ENCODE assay signal across 17 mouse cellular contexts in the genomic region with DNA sequence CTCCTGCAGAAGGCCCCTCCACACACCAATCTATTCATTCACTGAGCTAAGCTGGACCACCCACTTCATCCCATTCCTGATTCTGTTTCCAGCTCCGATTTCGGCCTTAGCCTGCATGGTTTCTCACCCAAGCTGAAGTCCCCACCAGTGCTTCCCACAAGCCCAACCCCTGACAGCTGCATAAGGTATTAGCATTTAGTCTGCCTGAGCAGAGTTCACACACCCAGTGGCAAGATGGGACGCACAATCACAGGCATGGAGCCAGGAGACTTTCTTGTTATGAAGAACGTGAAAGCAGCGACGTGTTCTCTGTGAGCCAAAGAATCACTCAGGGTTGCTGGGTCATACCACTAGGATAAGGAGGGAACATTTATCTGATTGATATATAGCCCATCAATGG. TPM values are rescaled to one million over a fixed set of nuclear protein-coding genes. Genes with fewer than 3 reads are reported as not detected.
DNase-seq lines count a peak whose midpoint lies in the region; ATAC-seq and TF ChIP-seq lines count a peak whose summit lies in the region.
"Had no signal": no experiment of that assay in that cellular context is flagged by ENCODE, and none has a peak within 500 bp of the region (broad histone marks: within the 10 kb centered on the region; RNA-seq: fewer than 3 reads in every experiment).

No protein-coding gene starts in this region.

- no peak overlapping the region for H3K9ac ChIP-seq in heart, embryonic 12.5 days
- H3K9ac ChIP-seq in lung, embryonic 14.5 days = no peak overlapping the region
- no peak overlapping the region for H3K9ac ChIP-seq in forebrain, embryonic 11.5 days (ENCODE audit: low read length)
- H3K9ac ChIP-seq: forebrain, embryonic 15.5 days; hindbrain, embryonic 13.5 days; limb, embryonic 12.5 days; lung, embryonic 15.5 days had no signal

- H3K4me2 ChIP-seq in heart, embryonic 12.5 days = no peak overlapping the region
- H3K4me2 ChIP-seq in lung, embryonic 14.5 days = no peak overlapping the region
- H3K4me2 ChIP-seq in forebrain, embryonic 11.5 days (ENCODE audit: low read depth, low read length, severe bottlenecking) = no peak overlapping the region
- H3K4me2 ChIP-seq: forebrain, embryonic 15.5 days; hindbrain, embryonic 13.5 days; limb, embryonic 12.5 days; lung, embryonic 15.5 days; midbrain, embryonic 11.5 days had no signal

- H3K4me1 ChIP-seq in heart, embryonic 12.5 days (replicated peaks) = no peaks in the 10 kb centered on the region
- H3K4me1 ChIP-seq in lung, embryonic 14.5 days (ENCODE audit: insufficient read depth) = no peaks in the 10 kb centered on the region
- H3K4me1 ChIP-seq in lung, adult 2 months (ENCODE audit: control insufficient read depth, insufficient read depth, low read length) = no peaks in the 10 kb centered on the region
- no peaks in the 10 kb centered on the region for H3K4me1 ChIP-seq in forebrain, embryonic 11.5 days (replicated peaks; ENCODE audit: control insufficient read depth, insufficient read depth, low read length)
- H3K4me1 ChIP-seq: forebrain, embryonic 15.5 days; hindbrain, embryonic 13.5 days; limb, embryonic 12.5 days; lung, embryonic 15.5 days had no signal

- 74% methylated on average over 6 of the region's 6 CpGs for WGBS in heart, embryonic 12.5 days
- WGBS in lung, embryonic 14.5 days = 59% methylated on average over 6 of the region's 6 CpGs
- WGBS in lung, adult 2 months = 71% methylated on average over 6 of the region's 6 CpGs
- 80% methylated on average over 6 of the region's 6 CpGs for whole genome bisulfite sequencing in forebrain, embryonic 11.5 days

- TF ChIP-seq POLR2A in lung, adult 2 months (IDR thresholded peaks at IDR 0.05; ENCODE audit: borderline replicate concordance, extremely low read depth, low read depth, low read length) = no peak

- H3K36me3 ChIP-seq in heart, embryonic 12.5 days = no peaks in the 10 kb centered on the region
- H3K36me3 ChIP-seq in lung, embryonic 14.5 days (ENCODE audit: insufficient read depth) = no peaks in the 10 kb centered on the region
- H3K36me3 ChIP-seq in forebrain, embryonic 11.5 days (ENCODE audit: control insufficient read depth, insufficient read depth, low read length) = no peaks in the 10 kb centered on the region
- H3K36me3 ChIP-seq: forebrain, embryonic 15.5 days; hindbrain, embryonic 13.5 days; limb, embryonic 12.5 days; lung, embryonic 15.5 days had no signal

- H3K4me3 ChIP-seq in heart, embryonic 12.5 days = no peak overlapping the region
- H3K4me3 ChIP-seq in lung, embryonic 14.5 days (ENCODE audit: low read depth, low read length) = no peak overlapping the region
- no peak overlapping the region for H3K4me3 ChIP-seq in lung, adult 2 months (replicated peaks; ENCODE audit: extremely low read depth, low read depth, low read length)
- no peak overlapping the region for H3K4me3 ChIP-seq in forebrain, embryonic 11.5 days (ENCODE audit: low read depth, low read length)
- H3K4me3 ChIP-seq: forebrain, embryonic 15.5 days; hindbrain, embryonic 13.5 days; limb, embryonic 12.5 days; lung, embryonic 15.5 days had no signal

- H3K27me3 ChIP-seq in heart, embryonic 12.5 days (replicated peaks) = no peaks in the 10 kb centered on the region
- H3K27me3 ChIP-seq in lung, embryonic 14.5 days (ENCODE audit: insufficient read depth, low read length) = no peaks in the 10 kb centered on the region
- H3K27me3 ChIP-seq in forebrain, embryonic 11.5 days (ENCODE audit: control insufficient read depth, insufficient read depth, low read length) = no peaks in the 10 kb centered on the region
- H3K27me3 ChIP-seq: forebrain, embryonic 15.5 days; hindbrain, embryonic 13.5 days; limb, embryonic 12.5 days; lung, embryonic 15.5 days had no signal

- DNase-seq in heart, adult 11 months = peak; percentile 98
- DNase-seq in lung, embryonic 14.5 days = no peak
- DNase-seq in lung, adult 2 months = no peak
- peak; percentile 64 to 79 for DNase-seq in heart, adult 9 months (ENCODE audit: low spot score in 2 of 2)
- peak; percentile 45 for DNase-seq in lung, postnatal 36 days
- no peak for DNase-seq in forebrain, embryonic 11.5 days (ENCODE audit: low spot score)
- DNase-seq in frontal cortex, postnatal 36 days (ENCODE audit: low spot score in 2 of 2) = no peak
- DNase-seq: adrenal gland, postnatal 25 days; layer of hippocampus, postnatal 36 days; thymus, adult 18-20 months had no signal

- no peak for ATAC-seq in heart, embryonic 12.5 days (ENCODE audit: insufficient number of reproducible peaks, low FRiP score)
- peak; percentile 44; the same call in 1 of the 2 replicates for ATAC-seq in lung, embryonic 14.5 days (ENCODE audit: insufficient read depth)
- ATAC-seq in forebrain, embryonic 11.5 days (replicated peaks; ENCODE audit: low FRiP score) = no peak
- ATAC-seq: forebrain, embryonic 15.5 days had no signal

- no peak overlapping the region for H3K27ac ChIP-seq in heart, embryonic 12.5 days (ENCODE audit: poor library complexity, severe bottlenecking)
- H3K27ac ChIP-seq in lung, embryonic 14.5 days (ENCODE audit: low read depth) = no peak overlapping the region
- no peak overlapping the region for H3K27ac ChIP-seq in forebrain, embryonic 11.5 days (ENCODE audit: low read depth, low read length)
- H3K27ac ChIP-seq: forebrain, embryonic 15.5 days; hindbrain, embryonic 13.5 days; kidney, postnatal 0 days; limb, embryonic 12.5 days; lung, embryonic 15.5 days had no signal

- TF ChIP-seq CTCF in lung, embryonic 14.5 days (IDR thresholded peaks at IDR 0.05; ENCODE audit: low read depth) = no peak
- no peak for TF ChIP-seq CTCF in lung, adult 2 months (IDR thresholded peaks at IDR 0.05; ENCODE audit: insufficient read depth, low read length)

- H3K9me3 ChIP-seq in heart, embryonic 12.5 days (replicated peaks) = no peaks in the 10 kb centered on the region
- no peaks in the 10 kb centered on the region for H3K9me3 ChIP-seq in lung, embryonic 14.5 days (ENCODE audit: low read depth, low read length)
- no peaks in the 10 kb centered on the region for H3K9me3 ChIP-seq in forebrain, embryonic 11.5 days (ENCODE audit: control insufficient read depth, low read length)
- H3K9me3 ChIP-seq: forebrain, embryonic 15.5 days; hindbrain, embryonic 13.5 days; limb, embryonic 12.5 days; lung, embryonic 15.5 days had no signal

RNA-seq across cellular contexts. Expression of a gene that starts 22.1 kb away (rescaled TPM):
- 202 and 216 TPM in 2 replicates for polyA plus RNA-seq in heart, embryonic 12.5 days (2016; fragmentation: Nextera tagmentation; extraction: Ambion mirVana)
- polyA plus RNA-seq in lung, embryonic 14.5 days (2014; fragmentation: Nextera tagmentation; extraction: Ambion mirVana) = 229 and 231 TPM in 2 replicates
- 650 and 760 TPM in 2 replicates for polyA plus RNA-seq in lung, adult 2 months (2012; rRNA removed)
- 133 and 134 TPM in 2 replicates for polyA plus RNA-seq in forebrain, embryonic 11.5 days (2014; fragmentation: Nextera tagmentation; extraction: Ambion mirVana)

Comparison
In these comparisons a context has a peak if more than half of its experiments do, and no peak if none do; other contexts are left out.
1. DNase-seq: peak in heart, adult 11 months (single experiment), heart, adult 9 months (2 of 2) and lung, postnatal 36 days (single experiment); none in lung, embryonic 14.5 days (single experiment), lung, adult 2 months (single experiment), forebrain, embryonic 11.5 days (single experiment) and frontal cortex, postnatal 36 days (0 of 2).